Mouse (Mus musculus): Measurements from ENCODE around the gene Aurkaip1.

DNA sequence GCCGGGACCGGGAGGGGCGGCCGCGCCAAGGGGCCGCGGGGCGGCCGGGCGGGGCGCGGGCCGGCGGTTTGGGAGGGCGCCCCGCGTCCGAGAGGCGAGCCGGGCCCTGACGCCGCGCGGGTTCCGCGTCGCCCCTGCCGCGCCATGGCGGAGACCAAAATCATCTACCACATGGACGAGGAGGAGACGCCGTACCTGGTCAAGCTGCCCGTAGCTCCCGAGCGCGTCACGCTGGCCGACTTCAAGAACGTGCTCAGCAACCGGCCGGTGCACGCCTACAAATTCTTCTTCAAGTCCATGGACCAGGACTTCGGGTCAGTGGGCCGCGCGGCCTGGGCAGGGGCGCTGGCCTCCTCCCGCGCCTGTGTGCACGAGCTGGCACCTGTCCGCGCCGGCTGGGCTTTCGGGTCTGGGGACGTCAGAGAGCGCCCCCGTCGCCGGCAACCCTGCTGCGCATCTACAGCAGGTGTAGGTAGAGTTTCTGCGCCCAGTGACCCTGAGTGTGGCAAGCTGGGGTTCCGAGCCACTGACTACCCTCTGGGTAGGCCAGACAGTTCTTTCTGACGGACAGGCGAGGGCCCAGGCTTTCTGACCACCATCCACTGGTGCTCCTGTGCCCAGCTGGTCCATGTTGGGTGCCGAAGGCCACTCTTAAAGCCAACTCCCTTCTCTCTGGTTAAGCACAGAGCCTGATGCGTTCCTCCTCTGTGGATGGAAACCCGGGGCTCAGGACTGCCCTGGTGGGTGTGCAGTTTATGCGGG lies 16.7 kb downstream of the Aurkaip1 start:
- TF ChIP-seq EP300 (IDR thresholded peaks at IDR 0.05; ENCODE audit: insufficient read depth, low read depth, low read length) (no peak), CTCF (IDR thresholded peaks at IDR 0.05; ENCODE audit: low read depth, low read length) (no peak), POLR2A (IDR thresholded peaks at IDR 0.05; ENCODE audit: insufficient read depth, low read length) (no peak)

Measured in ES-Bruce4 (cell line).